Mouse (Mus musculus): Measurements from ENCODE around the gene Zswim1. TPM values are rescaled to one million over a fixed set of nuclear protein-coding genes. Genes with fewer than 3 reads are reported as not detected.
"Not testable (repeated sequence)": the region's sequence is repeated elsewhere in the genome, so short reads cannot be mapped to it uniquely, and the experiment has no call there.

Gene Zswim1
- total RNA-seq, 2 experiments from 2014 or later: 21.7 to 22.7 TPM

GRCm38 (mm10) chr2:164859640-164860432 lies 37.4 kb downstream of the Zswim1 start:
- intact Hi-C loops (cut with DNase I): no loop called here
- H3K27ac ChIP-seq: no peak overlapping the region
- no peak for TF ChIP-seq CTCF (IDR thresholded peaks at IDR 0.05)
- DNase-seq (ENCODE audit: extremely low spot score in 1 of 2, low spot score in 2 of 2): no peak
- H3K4me3 ChIP-seq: no peak overlapping the region

GRCm38 (mm10) chr2:164861094-164861493 lies 38.6 kb downstream of the Zswim1 start:
- no peak for DNase-seq (ENCODE audit: extremely low spot score in 1 of 2, low spot score in 2 of 2)
- Histone ChIP-seq H3K27ac (no peak overlapping the region), H3K4me3 (no peak overlapping the region)
- TF ChIP-seq CTCF (IDR thresholded peaks at IDR 0.05): no peak
- intact Hi-C loops (cut with DNase I): no loop called here

DNA sequence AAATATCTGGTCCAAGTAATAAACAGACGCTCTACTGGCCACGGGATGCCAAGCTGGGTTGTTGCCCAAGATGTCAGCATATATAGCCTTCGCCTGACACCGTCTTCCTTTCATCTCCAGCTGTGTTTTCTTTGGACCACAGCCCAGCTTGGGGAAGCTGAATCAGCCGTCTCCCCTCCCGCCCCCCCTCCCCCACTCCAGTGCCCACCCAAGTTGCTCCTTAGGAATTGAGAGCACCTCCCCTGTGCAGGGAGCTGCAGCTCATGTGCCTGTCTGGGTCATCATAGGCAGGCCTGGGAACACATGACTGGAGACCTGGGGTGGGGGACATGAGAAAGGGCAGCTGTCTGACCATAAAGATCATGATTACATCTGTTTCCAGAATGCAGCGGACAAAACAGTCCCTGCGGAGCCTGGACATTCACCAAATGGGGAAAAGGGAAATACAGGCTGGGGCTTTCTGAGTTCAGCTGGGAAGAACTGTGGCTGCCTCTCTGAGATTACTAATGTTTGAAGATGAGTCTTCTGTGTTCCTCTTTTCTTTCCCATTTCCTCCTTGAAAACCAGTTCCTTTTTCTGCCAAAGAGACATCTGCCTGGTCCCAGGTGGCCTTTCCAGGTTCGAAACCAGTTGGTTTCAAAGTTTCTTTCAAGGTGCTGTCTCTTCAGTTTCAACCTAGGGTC lies 39.8 kb downstream of the Zswim1 start:
- Histone ChIP-seq H3K27ac (no peak overlapping the region; the same call in 1 of the 2 replicates), H3K4me3 (no peak overlapping the region)
- intact Hi-C loops (cut with DNase I): no loop called here
- no peak for TF ChIP-seq CTCF (IDR thresholded peaks at IDR 0.05)
- no peak for DNase-seq (ENCODE audit: extremely low spot score in 1 of 2, low spot score in 2 of 2)

DNA sequence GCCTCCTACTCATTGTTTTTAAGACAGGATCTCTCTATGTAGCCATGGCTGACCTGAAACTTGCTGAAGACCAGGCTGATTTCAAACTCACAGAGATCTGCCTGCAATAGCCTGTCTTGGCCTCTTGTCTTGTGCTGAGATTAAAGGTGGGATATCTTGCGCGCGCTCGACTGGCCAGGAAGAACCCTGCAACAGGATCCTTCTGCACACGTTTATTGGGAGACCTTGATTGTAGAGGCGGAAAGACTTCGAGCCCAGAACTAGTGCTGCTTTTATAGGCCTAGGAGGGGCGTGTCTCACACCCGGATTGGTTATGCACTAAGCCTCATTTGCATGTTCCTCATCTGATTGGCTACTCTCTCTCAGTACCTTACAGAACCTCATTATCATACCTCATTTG lies 40.9 kb downstream of the Zswim1 start:
- intact Hi-C loops (cut with DNase I); DNase-seq (ENCODE audit: extremely low spot score in 1 of 2, low spot score in 2 of 2); H3K27ac ChIP-seq; H3K4me3 ChIP-seq: not testable (repeated sequence)

- intact Hi-C loops (cut with DNase I): no loop called here
- H3K4me3 ChIP-seq: no peak overlapping the region
- TF ChIP-seq CTCF (IDR thresholded peaks at IDR 0.05): no peak
- DNase-seq (ENCODE audit: extremely low spot score in 1 of 2, low spot score in 2 of 2): no peak
- H3K27ac ChIP-seq: no peak overlapping the region
These were observed 42.1 kb downstream of the Zswim1 start for GRCm38 (mm10) chr2:164864593-164864992.

DNA sequence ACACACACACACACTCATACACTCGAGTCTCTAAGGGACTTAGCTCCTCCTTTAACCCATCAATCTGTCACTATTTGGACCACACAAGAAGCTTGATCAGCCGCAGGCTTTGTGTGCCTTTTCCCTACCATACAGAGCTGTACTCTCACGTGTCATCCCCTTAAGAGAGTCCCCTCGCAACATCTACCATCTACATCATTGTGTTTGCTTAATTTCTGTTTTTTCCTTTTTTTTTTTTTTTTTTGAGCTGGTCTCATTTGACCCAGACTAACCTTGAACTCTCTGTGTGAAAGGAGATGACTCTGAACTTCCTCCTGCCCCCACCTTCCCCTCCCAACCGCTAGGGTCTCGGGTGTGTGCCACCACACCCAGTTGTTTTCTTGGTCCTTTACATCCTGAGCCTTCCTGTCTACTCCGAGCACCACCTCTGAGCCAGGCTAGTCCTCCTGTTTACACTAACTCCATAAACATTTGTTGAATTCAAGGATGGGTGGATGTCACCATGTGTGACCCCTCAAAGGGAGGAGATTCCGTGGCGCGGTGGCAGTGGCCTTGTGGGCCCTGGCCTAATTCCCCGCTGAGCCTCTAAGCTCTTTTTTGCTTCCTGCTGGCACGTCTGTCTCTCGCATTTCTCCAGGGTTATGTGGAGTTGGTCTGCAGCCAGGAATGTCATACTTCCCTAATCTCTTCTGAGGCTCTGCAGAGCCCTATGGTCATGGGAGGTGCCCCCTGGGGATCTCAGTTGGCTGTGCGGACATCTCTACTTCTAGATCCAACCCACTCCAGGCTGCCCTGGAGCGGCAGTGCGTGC lies 44.5 kb downstream of the Zswim1 start:
- TF ChIP-seq CTCF (IDR thresholded peaks at IDR 0.05): no peak; the same call in none of the 2 replicates
- intact Hi-C loops (cut with DNase I): no loop called here
- no peak for DNase-seq (ENCODE audit: extremely low spot score in 1 of 2, low spot score in 2 of 2)
- H3K4me3 ChIP-seq: no peak overlapping the region
- H3K27ac ChIP-seq: peak overlapping the region; percentile 62

GRCm38 (mm10) chr2:164867566-164867965 lies 45.1 kb downstream of the Zswim1 start:
- H3K4me3 ChIP-seq: no peak overlapping the region
- peak; percentile 50 for TF ChIP-seq CTCF (IDR thresholded peaks at IDR 0.05)
- intact Hi-C loops (cut with DNase I): no loop called here
- no peak for DNase-seq (ENCODE audit: extremely low spot score in 1 of 2, low spot score in 2 of 2)
- H3K27ac ChIP-seq: peak overlapping the region; percentile 62

- Histone ChIP-seq H3K4me3 (no peak overlapping the region), H3K27ac (no peak overlapping the region)
- no peak for DNase-seq (ENCODE audit: extremely low spot score in 1 of 2, low spot score in 2 of 2)
- no peak for TF ChIP-seq CTCF (IDR thresholded peaks at IDR 0.05)
- intact Hi-C loops (cut with DNase I): no loop called here
These were observed 46.0 kb downstream of the Zswim1 start for GRCm38 (mm10) chr2:164868491-164868890.

DNA sequence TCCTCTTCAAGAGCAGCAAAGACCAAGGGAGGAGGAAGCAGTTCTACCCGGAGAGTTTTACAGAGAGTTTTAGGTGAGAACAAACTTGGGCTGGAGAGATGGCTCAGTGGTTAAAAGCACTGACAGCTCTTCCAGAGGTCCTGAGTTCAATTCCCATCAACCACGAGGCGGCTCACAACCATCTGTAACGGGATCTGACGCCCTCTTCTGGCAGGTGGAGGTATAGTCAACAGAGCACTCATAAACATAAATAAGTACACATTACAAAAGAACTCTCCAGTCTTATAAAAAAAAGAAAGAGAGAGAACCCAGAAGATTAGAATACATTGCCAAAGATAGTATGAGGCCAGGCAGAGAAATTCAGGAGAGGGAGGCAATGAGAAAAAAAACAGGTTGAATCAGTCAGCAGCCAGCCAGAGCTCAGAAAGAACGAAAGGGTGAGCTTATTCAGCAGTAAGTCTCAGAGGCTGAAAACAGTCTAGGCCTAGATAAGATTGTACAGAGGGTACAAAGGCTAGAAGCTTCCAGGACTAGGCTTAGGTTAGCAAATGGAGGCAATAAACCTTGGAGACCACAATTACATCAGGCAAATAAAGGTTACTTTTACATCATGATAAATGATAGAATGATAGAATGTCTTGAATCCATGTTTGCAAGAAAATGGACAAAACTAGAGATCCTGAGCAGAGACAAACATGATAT lies 49.3 kb downstream of the Zswim1 start:
- TF ChIP-seq CTCF (IDR thresholded peaks at IDR 0.05): no peak; the same call in 1 of the 2 replicates
- DNase-seq (ENCODE audit: extremely low spot score in 1 of 2, low spot score in 2 of 2): no peak
- no peak overlapping the region for H3K4me3 ChIP-seq
- intact Hi-C loops (cut with DNase I): no loop called here
- no peak overlapping the region for H3K27ac ChIP-seq

GRCm38 (mm10) chr2:164873621-164874020 lies 51.1 kb downstream of the Zswim1 start:
- intact Hi-C loops (cut with DNase I): no loop called here
- DNase-seq (ENCODE audit: extremely low spot score in 1 of 2, low spot score in 2 of 2): no peak
- TF ChIP-seq CTCF (IDR thresholded peaks at IDR 0.05): no peak
- Histone ChIP-seq H3K4me3 (no peak overlapping the region), H3K27ac (peak overlapping the region; percentile 67)

DNA sequence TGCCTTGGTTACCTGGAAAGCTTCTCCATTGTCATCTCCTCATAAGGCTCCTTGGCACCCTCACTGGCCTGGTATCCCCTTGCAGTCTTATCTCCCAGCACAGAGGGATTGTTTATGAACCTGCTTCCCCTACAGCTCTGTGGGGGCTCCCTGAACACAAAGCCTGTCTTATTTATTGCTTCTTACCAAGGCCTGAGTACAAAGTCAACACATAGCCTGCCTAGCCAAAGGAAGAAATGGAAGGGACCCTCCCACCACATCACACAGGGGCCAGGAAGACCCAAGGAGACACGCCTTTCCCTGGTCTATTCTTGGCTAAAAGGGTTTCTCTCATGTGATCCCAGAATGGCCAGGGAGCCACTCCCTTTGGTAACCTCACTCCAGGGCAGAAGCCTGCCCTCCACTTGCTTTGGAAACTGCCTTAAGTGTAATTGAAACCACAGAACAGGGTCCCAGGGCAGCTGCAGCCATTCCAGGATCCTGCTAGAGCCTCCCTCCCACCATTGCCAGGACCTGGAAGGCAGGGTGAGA lies 51.8 kb downstream of the Zswim1 start:
- intact Hi-C loops (cut with DNase I): no loop called here
- no peak for TF ChIP-seq CTCF (IDR thresholded peaks at IDR 0.05)
- no peak for DNase-seq (ENCODE audit: extremely low spot score in 1 of 2, low spot score in 2 of 2)
- peak overlapping the region; percentile 76 for H3K27ac ChIP-seq
- no peak overlapping the region for H3K4me3 ChIP-seq

All from left cerebral cortex, adult 2 months (tissue).